Mouse (Mus musculus) kidney, adult 2 months (tissue): ENCODE data around the gene Gm9844. TPM values are rescaled to one million over a fixed set of nuclear protein-coding genes. Genes with fewer than 3 reads are reported as not detected.
"Not testable (repeated sequence)": the region's sequence is repeated elsewhere in the genome, so short reads cannot be mapped to it uniquely, and the experiment has no call there.

Source experiments
- DNase-seq: peaks from one replicate; pipeline ENCODE4 v3.0.0; 2021
- H3K27ac ChIP-seq: fragments of 200-500 bp; 2 replicates; pipeline ENCODE4 v1.5.1; 2012; ENCODE audit warnings: low read depth, low read length, control low read depth, inconsistent platforms; ENCODE audit not compliant: insufficient read depth
- H3K27me3 ChIP-seq: fragments of 200-500 bp; replicated peaks from 2 replicates; pipeline ENCODE4 v1.6.1; 2012; ENCODE audit warnings: mild to moderate bottlenecking, moderate library complexity, low read length, inconsistent platforms; ENCODE audit not compliant: control insufficient read depth, insufficient read depth
- H3K36me3 ChIP-seq: fragments of 200-500 bp; 2 replicates; pipeline ENCODE4 v1.6.1; 2012; ENCODE audit warnings: mild to moderate bottlenecking, moderate library complexity, low read length, inconsistent platforms; ENCODE audit not compliant: control insufficient read depth, insufficient read depth
- H3K4me1 ChIP-seq: fragments of 200-500 bp; 2 replicates; pipeline ENCODE4 v1.6.1; 2011; ENCODE audit warnings: low read length; ENCODE audit not compliant: control insufficient read depth, insufficient read depth
- H3K4me3 ChIP-seq: fragments of 200-500 bp; 2 replicates; pipeline ENCODE4 v1.5.1; 2011; ENCODE audit warnings: mild to moderate bottlenecking, low read depth, low read length, control low read depth; ENCODE audit not compliant: insufficient read depth
- CTCF ChIP-seq: fragments of 200-500 bp; conservative IDR thresholded peaks from 2 replicates; pipeline ENCODE4 v1.5.1; 2011; ENCODE audit warnings: low read depth, mild to moderate bottlenecking, control low read depth, low read length, moderate library complexity, mixed read lengths; ENCODE audit not compliant: insufficient read depth, insufficient read length
- POLR2A ChIP-seq: fragments of 200-500 bp; IDR thresholded peaks from one replicate; pipeline ENCODE4 v1.6.1; 2011; ENCODE audit warnings: low read depth, low read length, control low read depth
- WGBS: fragments of 180-500 bp; shearing (Covaris S2); methylation state at CpG from one replicate; pipeline ENCODE4 v1.1.7; 2018; 5-methylcytosine and 5-hydroxymethylcytosine counted together
- polyA plus RNA-seq: library from polyadenylated mRNA; depleted of rRNA; stranded (reverse); fragments of >200 nt; gene quantifications from 2 replicates; pipeline ENCODE4 v1.2.3, GENCODE M21; 2012

Gm9844 gene
- polyA plus RNA-seq, 1 experiment: 2.2 TPM

DNA sequence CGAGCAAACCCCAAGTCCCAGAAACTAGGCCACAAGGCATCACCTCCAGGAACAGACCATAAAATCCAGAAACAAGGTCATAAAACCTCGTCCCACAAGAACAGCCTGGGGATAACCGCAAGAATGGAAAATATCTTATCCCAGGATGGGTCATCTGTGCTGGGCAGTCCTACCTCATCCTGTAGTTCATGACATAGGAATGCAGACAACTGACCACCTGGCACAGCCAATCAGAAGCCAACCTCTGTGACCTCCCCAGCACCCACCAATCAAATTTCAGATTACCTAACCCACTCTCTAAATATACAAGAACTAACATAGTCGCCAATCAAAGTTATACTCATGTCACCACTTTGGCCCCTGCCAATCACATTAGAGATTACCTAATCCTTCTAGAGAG lies 21.0 kb upstream of the Gm9844 start:
- Histone ChIP-seq H3K27me3 (no peaks in the 10 kb centered on the region), H3K27ac (no peak overlapping the region), H3K4me3 (no peak overlapping the region), H3K4me1 (no peaks in the 10 kb centered on the region), H3K36me3 (no peaks in the 10 kb centered on the region)
- no peak for DNase-seq
- TF ChIP-seq POLR2A (no peak), CTCF (no peak)
- 74% methylated on average over 4 of the region's 4 CpGs for WGBS

DNA sequence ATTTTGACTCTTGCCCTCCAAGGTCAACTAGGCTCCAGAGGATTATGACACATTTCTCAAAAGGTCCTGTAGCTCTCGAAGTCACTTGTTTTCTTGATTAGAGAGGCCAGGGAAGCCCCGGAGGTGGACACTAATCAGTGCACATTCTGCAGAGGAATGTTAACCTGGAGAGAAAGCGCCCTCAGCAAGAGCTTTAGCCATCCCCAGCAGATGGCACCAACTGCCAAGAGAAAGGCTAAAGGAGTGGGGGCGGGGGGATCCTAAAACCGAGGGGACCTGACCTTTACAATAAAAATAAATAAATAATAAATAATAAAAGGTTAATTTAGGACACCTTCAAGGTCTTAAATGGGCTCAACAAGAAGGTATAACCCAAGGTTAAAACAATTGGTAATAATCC lies 17.9 kb upstream of the Gm9844 start:
- Histone ChIP-seq H3K36me3 (no peaks in the 10 kb centered on the region), H3K4me1 (no peaks in the 10 kb centered on the region), H3K27me3 (no peaks in the 10 kb centered on the region), H3K4me3 (no peak overlapping the region), H3K27ac (no peak overlapping the region)
- no peak for DNase-seq
- TF ChIP-seq POLR2A: no peak
- peak; percentile 34; the same call in 1 of the 2 replicates for TF ChIP-seq CTCF
- 36% methylated on average over 5 of the region's 5 CpGs for WGBS

DNA sequence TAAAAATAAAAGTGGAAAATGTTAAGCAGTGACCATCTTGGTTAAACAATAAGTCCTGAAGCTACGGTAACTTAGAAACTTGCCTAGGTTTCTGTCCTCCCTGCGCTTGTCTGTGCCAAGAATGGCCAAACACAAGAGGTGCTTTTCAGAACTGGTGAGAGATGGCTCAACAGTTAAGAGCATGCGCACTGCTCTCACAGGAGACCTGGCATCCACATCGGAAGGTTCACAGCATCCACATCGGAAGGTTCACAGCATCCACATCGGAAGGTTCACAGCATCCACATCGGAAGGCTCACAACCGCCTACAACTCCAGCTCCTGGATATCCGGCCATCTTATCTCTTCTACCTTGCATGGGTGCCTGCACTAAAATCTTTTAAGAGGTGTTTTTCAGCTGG lies 16.8 kb upstream of the Gm9844 start:
- no peak for TF ChIP-seq CTCF
- no peak for TF ChIP-seq POLR2A
- WGBS: 81% methylated on average over 9 of the region's 9 CpGs
- Histone ChIP-seq H3K27ac (no peak overlapping the region), H3K4me3 (no peak overlapping the region), H3K4me1 (no peaks in the 10 kb centered on the region), H3K27me3 (no peaks in the 10 kb centered on the region), H3K36me3 (no peaks in the 10 kb centered on the region)
- no peak for DNase-seq

DNA sequence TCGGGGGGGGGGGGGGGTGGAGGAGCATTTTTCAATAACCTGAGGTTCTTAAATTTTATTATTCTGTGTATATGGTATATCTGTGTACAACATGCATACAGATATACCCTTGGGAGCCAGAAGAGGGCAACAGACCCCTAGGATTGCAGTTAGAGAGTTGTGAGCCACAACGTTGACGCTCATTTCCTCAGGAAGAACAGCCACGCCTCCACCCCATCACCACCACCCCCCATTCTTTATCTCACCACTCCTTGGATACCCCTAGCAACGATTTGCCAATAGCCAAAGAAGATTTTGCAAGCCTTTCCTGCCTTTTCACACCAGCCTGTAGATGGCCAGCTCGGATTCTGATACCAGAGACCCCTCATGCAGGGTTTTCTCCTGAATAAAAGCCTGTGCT lies 16.3 kb upstream of the Gm9844 start:
- 0 out of 2 replicates have a peak, but pooled peaks have one; percentile 7 for TF ChIP-seq CTCF
- no peak for TF ChIP-seq POLR2A
- H3K27ac ChIP-seq: no peak overlapping the region
- H3K4me1 ChIP-seq: peaks cover under 1% of the 10 kb centered on the region; the same call in 1 of the 2 replicates
- no peak overlapping the region for H3K4me3 ChIP-seq
- H3K36me3 ChIP-seq: no peaks in the 10 kb centered on the region
- DNase-seq: no peak
- WGBS: 13% methylated on average over 6 of the region's 6 CpGs
- H3K27me3 ChIP-seq: no peaks in the 10 kb centered on the region

DNA sequence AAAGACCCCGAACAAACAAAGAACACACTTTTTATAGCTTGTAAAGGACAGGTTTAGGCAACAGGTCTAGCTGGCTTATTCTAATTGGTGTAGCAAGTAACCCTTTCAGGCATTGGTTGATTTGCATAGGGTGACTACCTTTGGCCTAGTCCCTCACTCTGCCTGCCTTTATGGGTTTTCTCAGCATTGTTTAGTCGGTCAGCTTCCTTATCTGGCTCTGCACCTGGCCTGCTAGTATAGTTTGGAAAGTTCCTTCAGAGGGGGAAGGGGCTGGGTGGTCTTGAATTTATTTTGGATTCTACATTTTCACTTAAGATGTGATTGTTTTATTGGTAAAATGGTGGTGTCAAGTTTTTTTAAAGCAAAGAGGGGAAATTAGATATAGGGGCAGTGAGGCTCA lies 15.4 kb upstream of the Gm9844 start:
- DNase-seq, H3K4me3 ChIP-seq, H3K27me3 ChIP-seq, H3K27ac ChIP-seq, H3K4me1 ChIP-seq, H3K36me3 ChIP-seq: not testable (repeated sequence)
- 17% methylated on average over 2 of the region's 2 CpGs for WGBS

DNA sequence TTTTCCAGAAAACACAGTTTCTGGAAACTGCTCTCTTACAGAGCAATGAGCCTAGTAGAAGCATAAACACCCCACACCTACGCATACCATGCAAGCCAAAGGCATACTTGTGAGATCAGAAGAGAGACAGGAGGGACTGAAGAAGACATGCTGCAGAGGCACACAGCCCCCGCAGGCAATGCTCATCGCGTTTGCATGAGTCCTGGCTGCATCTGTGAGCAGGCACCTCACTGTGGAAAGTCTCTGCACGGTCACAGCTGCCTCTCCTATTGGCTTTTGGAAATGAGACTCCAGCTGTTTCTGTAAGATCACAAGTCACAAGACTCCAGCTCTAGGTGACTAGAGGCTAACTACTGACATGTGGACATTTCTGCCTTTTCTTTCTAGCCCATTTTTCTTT lies 11.9 kb upstream of the Gm9844 start:
- H3K27me3 ChIP-seq: no peaks in the 10 kb centered on the region
- no peak for DNase-seq
- H3K27ac ChIP-seq: no peak overlapping the region
- H3K4me3 ChIP-seq: no peak overlapping the region
- 28% methylated on average over 5 of the region's 5 CpGs for WGBS
- peaks cover 2% of the 10 kb centered on the region; the same call in 1 of the 2 replicates for H3K4me1 ChIP-seq
- no peak for TF ChIP-seq POLR2A
- H3K36me3 ChIP-seq: no peaks in the 10 kb centered on the region

DNA sequence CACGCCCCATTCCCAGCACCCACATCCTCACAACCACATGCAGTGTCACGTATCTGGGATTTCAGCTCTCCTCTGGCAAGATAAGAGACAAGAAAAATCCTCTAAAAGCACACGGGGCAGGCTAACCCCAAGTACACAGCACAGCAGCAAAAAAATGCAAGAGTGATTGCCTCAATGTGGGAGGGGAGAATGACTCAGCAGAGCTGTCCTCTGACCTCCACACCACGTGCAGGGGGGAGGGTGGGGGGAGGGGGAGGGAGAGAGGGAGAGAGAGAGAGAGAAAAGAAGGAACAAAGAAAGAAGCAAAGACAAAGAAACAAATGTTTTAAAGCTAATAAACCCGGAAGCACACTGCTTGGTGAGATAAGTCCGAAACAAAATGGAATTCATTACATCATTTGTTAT lies 11.1 kb upstream of the Gm9844 start:
- Histone ChIP-seq H3K4me1 (peaks cover 2% of the 10 kb centered on the region; the same call in 1 of the 2 replicates), H3K27ac (no peak overlapping the region), H3K27me3 (no peaks in the 10 kb centered on the region), H3K4me3 (no peak overlapping the region), H3K36me3 (no peaks in the 10 kb centered on the region)
- no peak for TF ChIP-seq POLR2A
- TF ChIP-seq CTCF: no peak
- WGBS: 36% methylated on average over 6 of the region's 6 CpGs
- no peak for DNase-seq

DNA sequence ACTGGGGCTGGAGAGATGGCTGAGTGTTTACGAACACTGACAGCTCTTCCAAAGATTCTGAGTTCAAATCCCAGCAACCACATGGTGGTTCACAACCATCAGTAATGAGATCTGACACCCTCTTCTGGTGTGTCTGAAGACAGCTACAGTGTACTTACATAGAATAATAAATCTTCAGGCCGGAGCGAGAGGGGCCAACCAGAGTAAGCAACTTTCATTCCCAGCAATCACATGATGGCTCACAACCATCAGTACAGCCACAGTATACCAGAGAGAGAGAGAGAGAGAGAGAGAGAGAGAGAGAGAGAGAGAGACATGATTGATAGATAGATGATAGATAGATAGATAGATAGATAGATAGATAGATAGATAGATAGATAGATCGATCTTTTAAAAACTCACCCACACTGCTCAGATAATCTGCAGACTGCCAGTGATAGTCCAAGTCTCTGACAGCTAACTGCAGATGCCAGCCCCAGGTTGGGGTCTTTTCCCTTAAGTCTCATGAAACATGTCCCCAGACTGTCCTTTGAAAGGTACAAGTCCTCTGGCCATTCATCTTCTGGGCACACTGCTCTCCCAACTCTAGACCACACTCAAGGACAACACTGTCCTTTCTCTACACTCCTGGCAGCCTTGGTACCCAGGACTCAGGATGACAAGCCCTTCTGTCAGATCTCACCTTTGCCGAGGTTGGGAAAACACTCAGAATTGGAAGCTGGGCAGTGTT lies 10.3 kb upstream of the Gm9844 start:
- WGBS: 76% methylated on average over 5 of the region's 5 CpGs

More for the DNA sequence above, 10.3 kb upstream of the Gm9844 start:
- Histone ChIP-seq H3K27me3 (no peaks in the 10 kb centered on the region), H3K27ac (no peak overlapping the region), H3K4me1 (peaks cover 2% of the 10 kb centered on the region; the same call in 1 of the 2 replicates), H3K4me3 (no peak overlapping the region), H3K36me3 (no peaks in the 10 kb centered on the region)
- no peak for DNase-seq
- no peak for TF ChIP-seq CTCF
- no peak for TF ChIP-seq POLR2A
